Mouse (Mus musculus): ENCODE measurements at regions not wholly inside any gene's neighbourhood (a gene's known extent, or its start where the extent isn't known, plus 50 kb on each side); places are given as distances from the start of the nearest gene placed in this dataset.

GRCm38 (mm10) chr11:114435788-114436187 lies 232.5 kb upstream of the Rpl38 start:
- no peak for DNase-seq (ENCODE audit: low spot score in 2 of 2)

GRCm38 (mm10) chr11:114433561-114433960 lies 234.8 kb upstream of the Rpl38 start:
- DNase-seq (ENCODE audit: low spot score in 2 of 2): no peak

GRCm38 (mm10) chr11:114425447-114425846 lies 242.9 kb upstream of the Rpl38 start:
- no peak for DNase-seq (ENCODE audit: low spot score in 2 of 2)

DNA sequence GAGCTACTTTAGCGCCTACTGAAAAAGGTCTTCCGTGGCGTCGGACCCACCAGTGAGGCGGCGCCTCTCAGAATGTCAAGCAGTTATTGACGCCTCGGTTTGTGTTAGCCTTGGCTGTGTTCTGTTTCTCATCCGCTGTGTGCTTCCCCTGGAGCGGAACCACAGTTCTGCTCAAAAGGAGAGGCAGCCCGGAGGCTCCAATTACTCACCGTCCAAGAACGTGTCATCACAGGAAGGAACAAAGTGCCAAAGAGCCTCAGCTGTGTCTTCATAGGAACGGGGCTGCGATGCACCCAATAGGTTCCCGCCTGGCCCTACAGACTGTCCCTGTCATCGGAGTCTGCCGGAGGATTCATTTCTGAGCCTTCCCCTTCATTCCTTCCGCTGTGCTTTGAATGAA lies 245.0 kb upstream of the Rpl38 start:
- no peak for DNase-seq (ENCODE audit: low spot score in 2 of 2)

DNA sequence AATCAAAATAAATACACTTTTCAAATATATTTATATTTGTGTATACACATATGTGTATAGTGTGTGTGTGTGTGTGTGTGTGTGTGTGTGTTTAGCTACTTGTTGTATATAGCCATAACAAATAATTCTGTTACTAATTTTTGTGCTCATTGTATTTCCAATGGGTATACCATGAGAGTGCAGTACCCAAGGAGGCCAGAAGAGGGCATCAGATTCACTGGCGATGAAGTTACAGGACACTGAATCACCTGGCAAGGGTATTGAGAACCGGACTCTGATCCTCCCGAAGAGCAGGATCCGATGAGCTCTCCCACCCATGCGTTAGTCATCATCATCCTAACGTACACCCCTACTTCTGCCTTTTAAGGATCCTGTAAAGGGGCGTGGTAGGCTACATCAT lies 249.3 kb upstream of the Rpl38 start:
- DNase-seq (ENCODE audit: low spot score in 2 of 2): no peak

GRCm38 (mm10) chr11:114416168-114416567 lies 252.2 kb upstream of the Rpl38 start:
- no peak for DNase-seq (ENCODE audit: low spot score in 2 of 2)

DNA sequence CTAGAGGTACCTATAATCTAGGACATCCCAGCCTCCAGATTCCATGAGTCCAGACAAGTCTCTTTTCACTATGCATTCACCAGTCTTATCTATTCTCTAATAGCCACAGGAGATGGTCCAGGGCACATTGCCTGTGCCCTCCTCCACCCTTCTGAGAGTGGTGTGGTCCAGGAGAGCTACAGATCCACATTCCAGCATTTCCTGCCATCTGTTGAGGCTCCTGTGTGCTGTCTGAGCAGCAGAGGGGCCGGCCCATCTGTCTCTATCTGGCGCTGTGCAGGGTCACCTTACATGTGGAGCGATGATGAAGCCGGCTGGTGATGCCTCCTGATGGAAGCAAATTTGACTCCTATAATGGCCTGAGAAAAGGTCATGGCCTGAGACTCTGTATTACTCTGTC lies 263.9 kb upstream of the Rpl38 start:
- no peak for DNase-seq (ENCODE audit: low spot score in 2 of 2)

DNA sequence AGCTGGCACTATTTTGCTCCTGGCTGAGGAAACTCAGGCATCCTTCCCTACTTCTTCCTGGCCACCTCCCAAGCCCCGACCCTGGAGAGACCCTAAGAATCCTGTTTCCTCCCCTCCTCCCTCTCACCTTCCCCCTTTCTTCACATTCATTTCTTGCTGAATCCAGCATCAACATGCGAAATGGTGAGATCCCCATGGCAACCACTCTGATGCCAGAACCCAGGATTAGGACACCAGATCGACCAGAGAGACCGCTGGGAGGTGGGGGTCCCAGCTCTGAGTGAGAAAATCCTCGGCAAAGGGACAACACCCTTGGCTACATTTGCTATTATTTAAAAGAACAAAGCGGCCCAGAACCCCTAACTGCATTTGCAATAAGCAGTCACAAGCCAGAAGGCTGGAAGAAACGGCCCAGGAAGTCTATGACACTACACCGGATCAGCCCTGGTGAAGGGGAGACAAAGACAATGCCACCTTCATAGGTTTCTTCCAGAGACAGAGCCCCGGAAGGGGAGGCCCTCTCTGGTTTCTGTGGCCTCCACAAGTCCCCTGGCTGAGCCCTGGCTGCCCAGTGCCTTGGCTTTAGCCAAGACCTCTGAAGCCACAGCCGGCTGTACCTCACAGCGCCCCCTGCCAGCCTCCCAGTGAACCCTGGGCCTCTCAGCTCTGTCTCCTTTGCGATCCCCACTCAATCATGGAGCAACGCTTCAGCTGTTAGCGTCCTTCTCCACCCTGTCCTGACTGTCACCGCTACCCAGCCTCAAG lies 265.6 kb upstream of the Rpl38 start:
- DNase-seq (ENCODE audit: low spot score in 2 of 2): no peak

DNA sequence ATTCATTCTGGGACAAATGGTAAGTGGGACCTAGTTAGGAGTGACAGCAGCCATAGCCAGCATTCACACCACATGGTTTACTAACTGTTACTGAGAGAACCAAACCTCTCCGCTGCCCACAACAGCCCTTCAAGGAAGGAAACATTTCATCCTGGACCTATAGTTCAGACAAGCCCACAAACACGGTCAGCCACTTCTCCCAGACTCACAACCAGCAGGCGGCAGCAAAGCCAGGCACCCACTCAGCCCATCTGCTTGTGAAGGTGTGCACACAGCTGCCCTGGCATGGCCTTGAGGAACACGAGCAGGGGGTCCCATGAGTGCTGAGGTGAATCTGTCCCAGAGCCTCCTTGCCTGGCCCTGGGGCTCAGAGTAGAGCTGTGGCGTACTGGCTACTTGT lies 267.6 kb upstream of the Rpl38 start:
- DNase-seq (ENCODE audit: low spot score in 2 of 2): no peak

DNA sequence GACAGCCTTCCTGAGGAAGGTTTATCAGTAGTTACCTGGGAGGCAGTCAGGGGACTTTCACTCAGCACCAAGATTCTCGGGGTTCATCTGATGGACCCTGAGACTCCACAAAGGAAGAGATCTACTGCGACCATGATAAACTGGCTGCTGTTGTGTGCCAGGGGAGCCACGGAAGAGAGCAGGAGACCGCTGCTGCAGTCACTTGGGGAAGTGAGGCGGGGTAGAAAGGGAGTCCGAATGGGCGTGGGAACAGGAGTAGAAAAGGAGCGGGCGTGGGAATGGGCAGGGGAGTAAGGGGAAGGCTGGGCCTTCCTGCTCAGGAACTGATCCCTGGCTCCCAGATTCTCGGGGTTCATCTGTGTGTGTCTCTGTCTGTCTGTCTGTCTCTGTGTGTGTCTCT lies 276.2 kb upstream of the Rpl38 start:
- DNase-seq (ENCODE audit: low spot score in 2 of 2): no peak

GRCm38 (mm10) chr11:114391553-114391952 lies 276.8 kb upstream of the Rpl38 start:
- DNase-seq (ENCODE audit: low spot score in 2 of 2): no peak

DNA sequence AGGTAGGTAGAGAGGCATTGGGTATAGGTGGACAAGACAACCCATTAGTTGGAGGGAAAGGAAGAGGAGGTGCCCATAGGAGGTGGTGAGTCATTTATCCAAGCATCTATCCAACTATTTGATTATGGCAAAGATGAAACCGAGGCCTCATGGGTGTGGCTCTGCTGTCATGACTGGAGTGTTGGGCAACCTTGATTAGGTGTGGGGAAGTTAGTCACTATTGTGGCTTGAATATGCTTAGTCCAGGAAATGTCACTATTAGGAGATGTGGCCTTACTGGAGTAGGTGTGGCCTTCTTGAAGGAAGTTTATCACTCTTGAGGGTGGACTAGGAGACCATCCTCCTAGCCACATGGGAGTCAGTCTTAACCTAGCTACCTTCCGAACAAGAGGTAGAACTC lies 281.2 kb upstream of the Rpl38 start:
- DNase-seq (ENCODE audit: low spot score in 2 of 2): no peak

DNA sequence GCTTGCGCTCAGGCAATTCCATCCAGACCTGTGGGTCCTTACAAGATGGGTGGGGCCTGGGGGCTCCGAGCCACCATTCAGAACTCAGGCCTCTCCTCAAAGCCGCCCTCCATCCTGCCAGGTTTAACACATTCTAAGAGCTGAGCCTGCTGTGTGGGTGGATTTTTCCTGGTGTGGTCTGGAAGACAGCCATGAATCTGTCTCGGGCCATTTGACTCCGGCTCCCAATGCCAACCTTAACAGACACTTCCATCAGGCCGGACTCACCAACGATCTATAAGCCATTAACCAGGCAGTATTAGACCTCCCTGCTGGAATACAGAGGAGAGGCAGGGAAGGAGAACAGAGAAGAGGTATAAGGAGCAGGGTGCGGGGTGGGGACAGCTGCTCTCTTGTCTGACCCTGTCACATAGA lies 288.9 kb upstream of the Rpl38 start:
- no peak for DNase-seq (ENCODE audit: low spot score in 2 of 2)

GRCm38 (mm10) chr11:114375921-114376320 lies 292.4 kb upstream of the Rpl38 start:
- DNase-seq (ENCODE audit: low spot score in 2 of 2): no peak

GRCm38 (mm10) chr11:114370708-114371107 lies 297.6 kb upstream of the Rpl38 start:
- no peak for DNase-seq (ENCODE audit: low spot score in 2 of 2)

- DNase-seq (ENCODE audit: low spot score in 2 of 2): no peak
Measured at GRCm38 (mm10) chr11:114367779-114368178, 300.5 kb upstream of the Rpl38 start.

- DNase-seq (ENCODE audit: low spot score in 2 of 2): no peak
Measured at GRCm38 (mm10) chr11:114360946-114361345, 294.1 kb upstream of the Sdk2 start.

GRCm38 (mm10) chr11:114360321-114360720 lies 293.5 kb upstream of the Sdk2 start:
- DNase-seq (ENCODE audit: low spot score in 2 of 2): no peak

GRCm38 (mm10) chr11:114352146-114352795 lies 285.4 kb upstream of the Sdk2 start:
- DNase-seq (ENCODE audit: low spot score in 2 of 2): no peak

- DNase-seq (ENCODE audit: low spot score in 2 of 2): no peak
Measured at GRCm38 (mm10) chr11:114336839-114337484, 270.1 kb upstream of the Sdk2 start.

- DNase-seq (ENCODE audit: low spot score in 2 of 2): no peak
Measured at GRCm38 (mm10) chr11:114335950-114336838, 269.3 kb upstream of the Sdk2 start.

- DNase-seq (ENCODE audit: low spot score in 2 of 2): no peak
Measured at GRCm38 (mm10) chr11:114331579-114332150, 264.8 kb upstream of the Sdk2 start.

Measured in thymus, postnatal 10 days (tissue).